Mouse (Mus musculus) lung, embryonic 16.5 days (tissue): ENCODE measurements around the gene Bhlhe40. TPM values are rescaled to one million over a fixed set of nuclear protein-coding genes. Genes with fewer than 3 reads are reported as not detected.

Experiments used
- ATAC-seq: fragments of 200-750 bp; cut with Nextera tagmentation; 2 replicates; pipeline ENCODE4 v1.8.0; 2017; ENCODE audit warnings: low read depth, mild to moderate bottlenecking, moderate library complexity
- H3K27ac ChIP-seq: fragments of 300-500 bp; sonication (generic); 2 replicates; pipeline ENCODE4 v1.5.1; 2014; ENCODE audit warnings: mild to moderate bottlenecking, control low read depth, low read length
- H3K27me3 ChIP-seq: fragments of 300-500 bp; sonication (generic); 2 replicates; pipeline ENCODE4 v1.6.1; 2014; ENCODE audit warnings: low read depth, low read length, mixed read lengths; ENCODE audit not compliant: control insufficient read depth, insufficient read depth
- H3K36me3 ChIP-seq: fragments of 300-500 bp; sonication (generic); 2 replicates; pipeline ENCODE4 v1.6.1; 2014; ENCODE audit warnings: low read length; ENCODE audit not compliant: control insufficient read depth, insufficient read depth
- H3K4me1 ChIP-seq: fragments of 300-500 bp; sonication (generic); replicated peaks from 2 replicates; pipeline ENCODE4 v1.6.1; 2014; ENCODE audit warnings: low read length, mixed read lengths; ENCODE audit not compliant: control insufficient read depth, insufficient read depth
- H3K4me2 ChIP-seq: fragments of 300-500 bp; sonication (generic); 2 replicates; pipeline ENCODE4 v1.6.1; 2014; ENCODE audit warnings: low read depth, low read length, control low read depth
- H3K4me3 ChIP-seq: fragments of 300-500 bp; sonication (generic); 2 replicates; pipeline ENCODE4 v1.5.1; 2014; ENCODE audit warnings: mild to moderate bottlenecking, low read length, control low read depth
- H3K9ac ChIP-seq: fragments of 300-500 bp; sonication (generic); 2 replicates; pipeline ENCODE4 v1.6.1; 2014; ENCODE audit warnings: low read length, control low read depth
- H3K9me3 ChIP-seq: fragments of 300-500 bp; sonication (generic); 2 replicates; pipeline ENCODE4 v1.6.1; 2016; ENCODE audit warnings: low read length; ENCODE audit not compliant: control insufficient read depth
- WGBS: fragments of 180-500 bp; shearing (Covaris S2); extraction: QIAGEN DNeasy Blood & Tissue Kit; methylation state at CpG from one replicate; pipeline ENCODE4 v1.1.7; 2014; 5-methylcytosine and 5-hydroxymethylcytosine counted together
- polyA plus RNA-seq: library from polyadenylated mRNA; unstranded; fragments of >200 nt; fragmentation: Nextera tagmentation; extraction: Ambion mirVana; gene quantifications from 2 replicates; pipeline ENCODE4 v1.2.1, GENCODE M21; 2015

Gene Bhlhe40
- polyA plus RNA-seq, 1 experiment from 2014 or later, result 14.8 TPM

DNA sequence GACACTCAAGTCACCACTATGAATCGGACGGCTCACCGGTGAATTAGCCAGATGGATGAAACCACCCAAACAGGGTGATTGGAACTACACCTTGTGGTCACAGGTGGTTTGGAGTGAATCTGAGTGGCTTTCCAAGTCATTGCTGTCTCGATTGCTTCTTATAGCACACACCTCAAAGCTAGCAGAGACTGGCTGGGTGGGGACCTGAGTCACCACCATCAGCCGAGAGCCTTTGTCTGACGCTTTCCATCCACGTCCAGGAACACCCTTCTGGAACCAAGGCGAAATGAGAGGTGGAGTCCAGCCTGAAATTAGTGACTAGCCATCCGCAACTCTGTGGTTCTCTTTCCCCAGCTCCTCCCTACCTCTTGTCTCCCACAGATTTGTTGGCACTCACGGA is 36.9 kb downstream of the Bhlhe40 start:
- H3K9me3 ChIP-seq, result no peaks in the 10 kb centered on the region
- no peak overlapping the region for H3K4me3 ChIP-seq
- no peak overlapping the region for H3K4me2 ChIP-seq
- no peak for ATAC-seq
- H3K36me3 ChIP-seq, result no peaks in the 10 kb centered on the region
- 89% methylated on average over 10 of the region's 10 CpGs for WGBS
- H3K27me3 ChIP-seq, result no peaks in the 10 kb centered on the region
- H3K27ac ChIP-seq, result no peak overlapping the region
- H3K9ac ChIP-seq, result no peak overlapping the region
- H3K4me1 ChIP-seq, result no peaks in the 10 kb centered on the region; the same call in 1 of the 2 replicates

DNA sequence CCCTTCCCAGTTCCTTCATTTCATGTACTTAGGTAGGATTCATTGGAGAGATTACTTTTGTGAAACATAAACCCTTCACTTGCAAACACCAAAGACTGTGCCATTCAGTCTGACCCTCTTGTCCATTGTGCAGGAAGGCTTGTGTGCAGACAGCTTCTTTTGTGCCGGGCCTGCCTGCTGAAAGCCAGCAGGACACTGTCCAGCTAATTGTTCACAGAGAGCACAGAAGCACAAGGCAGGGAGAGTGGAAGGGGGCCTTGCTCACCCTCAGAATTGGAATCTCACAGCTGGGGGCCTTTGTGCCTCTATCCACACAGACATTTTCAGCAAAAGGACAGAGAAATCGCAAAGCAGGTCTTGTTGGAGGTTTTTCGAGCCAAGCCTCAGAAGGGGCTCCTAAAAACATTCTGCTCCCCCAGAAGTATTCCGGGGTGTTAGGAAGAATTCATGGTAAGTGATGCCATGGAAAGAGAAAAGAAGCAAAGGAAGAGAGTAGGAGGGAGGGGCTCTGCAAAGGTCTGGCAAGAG is 38.0 kb downstream of the Bhlhe40 start:
- H3K9ac ChIP-seq, result no peak overlapping the region
- no peak overlapping the region for H3K4me2 ChIP-seq
- no peaks in the 10 kb centered on the region; the same call in 1 of the 2 replicates for H3K4me1 ChIP-seq
- H3K9me3 ChIP-seq, result no peaks in the 10 kb centered on the region
- WGBS, result 76% methylated on average over 4 of the region's 4 CpGs
- H3K36me3 ChIP-seq, result no peaks in the 10 kb centered on the region
- H3K4me3 ChIP-seq, result no peak overlapping the region
- ATAC-seq, result no peak
- H3K27ac ChIP-seq, result no peak overlapping the region
- H3K27me3 ChIP-seq, result no peaks in the 10 kb centered on the region

DNA sequence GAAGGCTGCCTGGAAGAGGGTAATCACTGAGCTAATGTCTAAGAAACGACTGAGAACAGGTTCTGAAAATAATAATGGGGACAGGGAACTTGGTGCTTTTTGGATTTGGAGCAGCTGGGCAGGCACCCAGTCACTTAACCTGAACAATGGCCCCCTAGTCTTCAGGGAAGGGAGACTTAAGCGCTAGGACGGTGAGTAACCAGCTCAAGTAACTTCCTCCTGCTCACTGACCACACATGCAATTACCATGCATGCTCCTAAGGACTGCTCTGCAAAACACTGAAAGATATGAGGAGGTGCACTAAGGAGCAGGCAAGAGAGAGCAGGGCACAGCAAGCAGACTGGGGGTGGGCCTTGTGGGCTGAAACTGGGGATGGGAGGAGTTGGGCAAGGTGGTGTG is 39.2 kb downstream of the Bhlhe40 start:
- Histone ChIP-seq H3K9ac (no peak overlapping the region), H3K27ac (no peak overlapping the region), H3K36me3 (no peaks in the 10 kb centered on the region), H3K4me1 (no peaks in the 10 kb centered on the region; the same call in 1 of the 2 replicates), H3K4me3 (no peak overlapping the region), H3K27me3 (no peaks in the 10 kb centered on the region), H3K9me3 (no peaks in the 10 kb centered on the region), H3K4me2 (no peak overlapping the region)
- 65% methylated on average over 3 of the region's 3 CpGs for WGBS
- no peak for ATAC-seq

DNA sequence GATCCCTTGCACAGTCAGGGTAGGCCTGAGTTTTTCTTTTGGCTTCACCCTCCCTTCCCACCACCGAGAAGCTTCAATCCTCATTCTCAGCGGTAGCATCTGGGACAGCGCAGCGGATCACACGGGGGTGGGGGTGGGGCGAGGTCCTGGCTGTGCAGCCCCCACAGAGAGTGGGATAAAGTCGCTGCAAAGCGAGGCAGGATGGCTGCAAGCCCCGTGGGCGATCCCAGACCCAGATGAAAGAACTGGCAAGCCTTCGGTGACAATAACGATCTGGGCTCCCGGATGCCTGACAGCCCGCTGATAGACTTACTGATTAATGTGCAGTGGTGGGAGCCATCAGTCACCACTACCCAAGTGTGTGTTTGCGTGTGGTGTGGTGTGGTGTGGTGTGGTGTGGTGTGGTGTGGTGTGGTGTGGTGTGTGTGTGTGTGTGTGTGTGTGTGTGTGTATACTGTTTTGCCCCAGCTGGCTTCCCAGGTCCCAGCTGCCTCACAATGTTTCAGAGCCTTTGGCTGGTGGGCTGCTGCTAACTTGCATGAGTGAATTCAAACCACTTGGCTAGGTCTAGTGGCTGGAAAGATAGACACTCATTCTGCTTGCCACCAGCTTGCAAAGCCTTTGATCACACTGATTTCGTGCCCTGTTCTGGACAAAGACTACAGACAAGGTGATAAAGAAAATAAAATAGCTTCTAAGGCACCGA is 40.4 kb downstream of the Bhlhe40 start:
- 26% methylated on average over 17 of the region's 17 CpGs for WGBS
- H3K9ac ChIP-seq, result peak overlapping the region; percentile 23; the same call in 1 of the 2 replicates
- H3K27ac ChIP-seq, result no peak overlapping the region
- no peaks in the 10 kb centered on the region for H3K27me3 ChIP-seq
- ATAC-seq, result peak; percentile 34; the same call in 1 of the 2 replicates
- H3K36me3 ChIP-seq, result no peaks in the 10 kb centered on the region
- no peaks in the 10 kb centered on the region; the same call in 1 of the 2 replicates for H3K4me1 ChIP-seq
- H3K4me3 ChIP-seq, result no peak overlapping the region
- H3K4me2 ChIP-seq, result peak overlapping the region; percentile 36; the same call in 1 of the 2 replicates
- H3K9me3 ChIP-seq, result no peaks in the 10 kb centered on the region

DNA sequence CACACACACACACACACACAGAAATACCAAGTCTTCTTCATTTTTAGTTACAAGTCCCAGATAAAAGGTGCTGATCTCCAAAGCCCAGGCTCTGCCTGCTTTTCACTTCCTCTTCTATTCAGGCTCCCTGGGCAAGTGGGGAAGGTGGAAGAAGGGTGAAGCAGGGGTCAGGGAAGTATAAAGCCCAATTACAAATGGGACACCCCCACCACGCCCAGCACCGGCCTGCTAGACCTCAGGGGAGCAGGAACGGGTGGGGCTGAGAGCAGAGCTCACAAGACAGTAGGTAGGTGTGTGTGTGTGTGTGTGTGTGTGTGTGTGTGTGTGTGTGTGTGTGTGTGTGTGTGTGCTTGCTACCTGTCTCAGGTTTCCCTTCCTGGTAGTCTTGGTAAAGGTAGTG is 42.2 kb downstream of the Bhlhe40 start:
- Histone ChIP-seq H3K9ac (no peak overlapping the region), H3K36me3 (no peaks in the 10 kb centered on the region), H3K4me1 (no peaks in the 10 kb centered on the region; the same call in 1 of the 2 replicates), H3K4me2 (no peak overlapping the region), H3K9me3 (no peaks in the 10 kb centered on the region), H3K4me3 (no peak overlapping the region), H3K27ac (no peak overlapping the region), H3K27me3 (no peaks in the 10 kb centered on the region)
- no peak for ATAC-seq
- WGBS, result 43% methylated on average over 3 of the region's 3 CpGs

DNA sequence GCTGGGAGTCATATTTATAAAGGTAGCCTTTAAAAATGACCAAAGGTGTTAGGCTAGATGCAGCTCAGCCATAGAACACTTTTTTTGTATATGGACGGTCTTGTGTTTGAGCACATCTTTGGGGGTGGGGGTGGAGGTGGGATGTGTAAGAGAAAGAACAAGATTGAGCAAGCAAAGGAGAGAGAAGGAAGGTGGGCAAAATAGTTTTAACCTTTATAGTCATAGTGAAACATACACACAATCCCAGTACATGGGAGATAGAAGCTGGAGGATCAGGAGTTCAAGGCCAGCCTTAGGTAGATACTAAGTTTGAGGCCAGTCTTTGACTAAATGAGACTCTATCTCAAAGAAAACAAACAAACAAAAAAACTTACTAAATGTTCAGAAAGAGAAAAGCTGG is 42.7 kb downstream of the Bhlhe40 start:
- no peaks in the 10 kb centered on the region; the same call in 1 of the 2 replicates for H3K4me1 ChIP-seq
- H3K9ac ChIP-seq, result no peak overlapping the region
- no peaks in the 10 kb centered on the region for H3K9me3 ChIP-seq
- no peaks in the 10 kb centered on the region for H3K36me3 ChIP-seq
- 77% methylated on average over 1 of the region's 1 CpGs for WGBS
- H3K4me3 ChIP-seq, result no peak overlapping the region
- ATAC-seq, result no peak
- no peak overlapping the region for H3K4me2 ChIP-seq
- H3K27ac ChIP-seq, result no peak overlapping the region
- no peaks in the 10 kb centered on the region for H3K27me3 ChIP-seq

DNA sequence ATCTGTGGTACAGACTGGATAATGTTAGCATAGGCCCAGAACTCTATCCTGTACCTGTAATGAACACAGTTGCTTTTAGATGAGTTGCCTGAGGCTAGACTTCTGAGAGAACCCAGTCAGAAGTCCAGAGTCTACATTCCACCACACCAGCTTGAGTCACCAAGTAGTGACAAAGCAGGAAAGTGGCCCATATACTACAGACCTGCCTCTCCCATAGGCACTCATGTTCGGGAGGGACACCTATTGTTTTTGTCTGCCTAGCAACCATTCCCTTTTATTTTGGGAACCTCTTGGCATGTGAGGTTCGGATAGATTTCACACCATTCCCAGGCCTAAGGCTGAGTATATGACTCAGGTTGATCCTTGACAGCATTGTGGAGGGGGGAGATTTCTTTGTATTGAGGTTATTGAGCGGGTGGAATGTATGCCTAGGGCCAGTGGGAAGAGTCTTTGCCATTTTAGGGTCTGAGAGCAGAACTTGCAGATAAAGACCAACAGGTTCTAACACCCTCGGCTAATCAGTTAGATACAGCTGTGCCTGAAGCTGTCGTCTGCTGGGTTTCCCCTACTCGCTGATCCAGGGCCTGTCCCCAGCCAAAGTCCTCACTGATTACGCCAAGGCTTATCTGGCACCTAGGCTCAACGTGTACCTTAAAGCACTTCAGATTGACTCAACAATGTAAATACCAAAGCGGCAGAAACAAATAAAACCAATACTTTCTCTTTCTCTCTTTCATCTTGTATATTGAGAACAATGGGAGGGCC is 44.1 kb downstream of the Bhlhe40 start:
- no peak overlapping the region for H3K4me2 ChIP-seq
- no peak overlapping the region; the same call in 1 of the 2 replicates for H3K27ac ChIP-seq
- 52% methylated on average over 9 of the region's 9 CpGs for WGBS
- H3K4me3 ChIP-seq, result no peak overlapping the region
- no peaks in the 10 kb centered on the region for H3K9me3 ChIP-seq
- H3K36me3 ChIP-seq, result no peaks in the 10 kb centered on the region
- H3K4me1 ChIP-seq, result peaks cover 6% of the 10 kb centered on the region; the same call in 1 of the 2 replicates
- H3K27me3 ChIP-seq, result no peaks in the 10 kb centered on the region
- no peak overlapping the region for H3K9ac ChIP-seq
- ATAC-seq, result no peak

DNA sequence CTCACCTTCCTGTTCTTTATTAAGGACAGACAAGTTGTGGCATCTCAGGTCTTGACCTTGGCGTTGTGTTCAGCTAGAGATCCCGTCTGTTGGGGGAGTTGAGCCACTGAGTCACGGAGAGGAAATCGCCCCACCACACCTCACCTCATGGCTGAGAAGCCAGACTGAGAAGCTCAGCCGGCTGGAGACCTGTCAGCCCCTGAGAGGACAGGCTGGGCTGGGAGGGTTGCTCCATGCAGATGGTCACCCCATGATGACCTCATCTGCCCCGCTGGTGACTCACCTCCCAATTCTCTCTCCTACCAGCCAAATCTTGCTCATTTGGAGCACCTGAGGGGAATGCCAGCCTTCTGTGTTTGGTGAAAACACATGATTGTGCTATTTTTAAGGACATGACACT is 45.5 kb downstream of the Bhlhe40 start:
- H3K27me3 ChIP-seq, result no peaks in the 10 kb centered on the region
- H3K9me3 ChIP-seq, result no peaks in the 10 kb centered on the region
- 39% methylated on average over 6 of the region's 6 CpGs for WGBS
- H3K4me2 ChIP-seq, result no peak overlapping the region
- H3K36me3 ChIP-seq, result no peaks in the 10 kb centered on the region
- no peak overlapping the region for H3K27ac ChIP-seq
- H3K4me1 ChIP-seq, result peaks cover 6% of the 10 kb centered on the region; the same call in 1 of the 2 replicates
- no peak overlapping the region for H3K4me3 ChIP-seq
- H3K9ac ChIP-seq, result no peak overlapping the region
- no peak for ATAC-seq

DNA sequence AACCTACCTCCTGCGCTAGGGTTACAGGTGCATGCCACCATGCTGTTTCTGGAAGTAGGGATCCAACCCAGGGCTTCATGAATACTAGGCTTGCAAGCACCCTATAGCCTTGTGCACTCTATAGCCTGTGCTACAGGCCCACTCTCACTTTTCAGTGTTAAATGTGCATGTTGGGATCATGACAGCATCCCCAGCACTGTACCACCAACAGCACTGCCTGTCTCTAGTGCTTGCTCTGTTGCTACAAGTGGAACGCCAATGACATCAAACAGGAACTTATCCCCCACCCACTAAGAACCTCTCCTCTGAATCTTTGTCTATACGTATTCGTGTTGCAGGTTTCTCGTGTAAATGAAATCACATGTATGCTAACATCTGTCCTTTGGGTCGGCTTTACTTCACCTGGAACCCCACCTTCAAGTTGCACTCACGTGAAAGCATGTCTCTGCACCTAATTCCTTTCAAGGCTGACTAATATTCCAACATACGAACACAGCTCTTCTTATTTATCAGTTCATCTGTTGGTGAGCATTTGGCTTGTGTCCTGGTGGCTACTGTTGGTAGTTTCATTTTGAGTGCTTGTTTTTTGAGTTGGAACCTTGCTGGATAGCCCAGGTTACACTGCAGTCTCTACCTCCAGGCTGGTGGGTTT is 46.7 kb downstream of the Bhlhe40 start:
- Histone ChIP-seq H3K4me1 (peaks cover 6% of the 10 kb centered on the region; the same call in 1 of the 2 replicates), H3K4me2 (no peak overlapping the region), H3K9me3 (no peaks in the 10 kb centered on the region), H3K4me3 (no peak overlapping the region), H3K9ac (no peak overlapping the region), H3K36me3 (no peaks in the 10 kb centered on the region), H3K27ac (no peak overlapping the region), H3K27me3 (no peaks in the 10 kb centered on the region)
- 85% methylated on average over 8 of the region's 8 CpGs for WGBS
- no peak for ATAC-seq
